Mouse (Mus musculus): ENCODE results near the gene A530084C06Rik.

DNA sequence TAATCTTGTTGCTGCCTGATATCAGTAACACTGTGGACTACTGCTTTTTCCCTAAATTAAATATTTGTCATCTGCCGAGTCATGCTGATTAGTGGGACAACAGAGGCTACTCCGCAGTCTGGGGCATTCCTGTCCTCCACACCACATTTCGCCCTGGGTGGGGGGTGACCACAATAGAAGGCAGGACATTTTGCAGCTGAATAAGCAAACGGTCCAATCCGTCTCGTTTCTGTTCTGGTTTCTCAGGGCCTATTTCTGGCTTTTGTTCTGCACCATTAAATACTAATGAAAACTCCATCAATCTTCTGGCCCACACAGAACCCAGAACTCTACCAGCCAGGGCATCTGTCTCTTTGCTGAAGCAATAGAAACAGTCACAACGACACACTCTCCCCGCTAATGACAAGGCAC lies 27.5 kb downstream of the A530084C06Rik start:
- TF ChIP-seq POLR2A (IDR thresholded peaks at IDR 0.05; ENCODE audit: borderline replicate concordance, control insufficient read depth, low read depth, low read length) = no peak
- no peak for TF ChIP-seq CTCF (IDR thresholded peaks at IDR 0.05; ENCODE audit: control insufficient read depth, insufficient read depth, low read length)

Measured in bone marrow, adult 2 months (tissue).